Mouse (Mus musculus) hindlimb bud, embryonic 11.5 days (tissue): ENCODE measurements around the gene Bpifb2.

Experiments
- DNase-seq: peaks from one replicate; pipeline ENCODE4 v3.0.0-alpha.2; 2012; ENCODE audit warnings: low read depth, low spot score; ENCODE audit errors: extremely low spot score

Gene Bpifb2

GRCm38 (mm10) chr2:153931125-153931524 is 56.3 kb downstream of the Bpifb2 start:
- DNase-seq, result no peak

- no peak for DNase-seq
Observed at GRCm38 (mm10) chr2:153933311-153933710, 58.5 kb downstream of the Bpifb2 start.

- DNase-seq, result no peak
Observed at GRCm38 (mm10) chr2:153935348-153935747, 60.5 kb downstream of the Bpifb2 start.

GRCm38 (mm10) chr2:153937843-153938242 is 63.0 kb downstream of the Bpifb2 start, which contains the start of gene Bpifb4:
Bpifb4 (plus strand) TSS chr2:153938212.
- no peak for DNase-seq

GRCm38 (mm10) chr2:153943537-153943936 is 68.7 kb downstream of the Bpifb2 start:
- DNase-seq, result peak; percentile 12

- DNase-seq, result no peak
Observed at GRCm38 (mm10) chr2:153944567-153944966, 69.7 kb downstream of the Bpifb2 start.
